10 mouse cellular contexts compared by ENCODE assay signal in the genomic region with DNA sequence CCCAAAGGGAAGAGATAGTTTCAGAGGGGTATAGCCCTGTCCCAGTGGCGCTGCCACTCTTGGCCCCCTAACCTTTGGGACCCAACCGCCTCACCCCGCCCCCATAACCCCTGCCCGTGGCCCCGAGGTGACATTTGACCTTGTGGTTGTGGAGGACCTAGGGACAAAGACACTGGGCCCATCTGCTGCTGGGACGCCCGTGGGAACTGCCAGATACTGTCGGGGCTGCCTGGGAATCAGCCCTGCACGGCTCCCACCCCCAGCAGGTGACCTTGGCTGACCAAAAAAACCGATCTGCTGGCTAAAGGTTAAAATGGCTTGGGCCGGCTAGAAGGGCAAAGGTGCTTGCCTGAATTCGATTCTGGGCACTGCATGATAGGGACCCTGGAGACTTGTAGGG. TPM values are rescaled to one million over a fixed set of nuclear protein-coding genes. Genes with fewer than 3 reads are reported as not detected.
DNase-seq lines count a peak whose midpoint lies in the region; ATAC-seq lines count a peak whose summit lies in the region.
"Had no signal": no experiment of that assay in that cellular context is flagged by ENCODE, and none has a peak within 500 bp of the region (broad histone marks: within the 10 kb centered on the region; RNA-seq: fewer than 3 reads in every experiment).

No protein-coding gene starts in this region.

- peak overlapping the region; percentile 33 for H3K9ac ChIP-seq in heart, embryonic 13.5 days
- H3K9ac ChIP-seq in kidney, embryonic 16.5 days (replicated peaks; ENCODE audit: low read length): peak overlapping the region; percentile 94

- H3K4me3 ChIP-seq in heart, embryonic 13.5 days: no peak overlapping the region
- H3K4me3 ChIP-seq in kidney, embryonic 16.5 days (ENCODE audit: low read length): no peak overlapping the region

- no peaks in the 10 kb centered on the region for H3K9me3 ChIP-seq in heart, embryonic 13.5 days
- no peaks in the 10 kb centered on the region for H3K9me3 ChIP-seq in kidney, embryonic 16.5 days (ENCODE audit: low read length)
- H3K9me3 ChIP-seq: G1E had no signal

- no peak for ATAC-seq in heart, embryonic 13.5 days (ENCODE audit: extremely low read depth, insufficient number of reproducible peaks, low FRiP score, low TSS enrichment)
- ATAC-seq in kidney, embryonic 16.5 days (ENCODE audit: low FRiP score, low TSS enrichment): no peak
- ATAC-seq in granulocyte monocyte progenitor cell, adult 5-6 weeks (replicated peaks; ENCODE audit: poor library complexity, severe bottlenecking): no peak

- 0 out of 2 replicates have a peak, but pooled peaks cover 4% of the 10 kb centered on the region for H3K27me3 ChIP-seq in heart, embryonic 13.5 days (replicated peaks)
- no peaks in the 10 kb centered on the region for H3K27me3 ChIP-seq in kidney, embryonic 16.5 days (ENCODE audit: insufficient read depth, low read length)

- H3K36me3 ChIP-seq in heart, embryonic 13.5 days: peaks cover under 1% of the 10 kb centered on the region
- peaks cover 4% of the 10 kb centered on the region; the same call in 1 of the 2 replicates for H3K36me3 ChIP-seq in kidney, embryonic 16.5 days (ENCODE audit: insufficient read depth, low read length)

- H3K4me2 ChIP-seq in heart, embryonic 13.5 days: no peak overlapping the region
- H3K4me2 ChIP-seq in kidney, embryonic 16.5 days (replicated peaks; ENCODE audit: low read depth, low read length): 0 out of 2 replicates have a peak overlapping the region, but pooled peaks have one; percentile 12

- peaks cover 38% of the 10 kb centered on the region for H3K4me1 ChIP-seq in heart, embryonic 13.5 days
- H3K4me1 ChIP-seq in kidney, embryonic 16.5 days (ENCODE audit: insufficient read depth, low read length): peaks cover 35% of the 10 kb centered on the region

- WGBS in heart, embryonic 13.5 days: 39% methylated on average over 12 of the region's 12 CpGs
- 18% methylated on average over 12 of the region's 12 CpGs for WGBS in kidney, embryonic 16.5 days

- H3K27ac ChIP-seq in heart, embryonic 13.5 days (replicated peaks): 0 out of 2 replicates have a peak overlapping the region, but pooled peaks have one; percentile 91
- H3K27ac ChIP-seq in kidney, embryonic 16.5 days (ENCODE audit: low read length): peak overlapping the region; percentile 99

- no peak for DNase-seq in heart, adult 8-10 months (ENCODE audit: low spot score)
- peak; percentile 41 for DNase-seq in embryo, embryonic 11 days
- peak; percentile 59 for DNase-seq in neural tube, embryonic 10.5 days (ENCODE audit: extremely low spot score, low spot score)
- no peak for DNase-seq in right cerebral cortex, postnatal 36 days (ENCODE audit: low spot score in 2 of 2)
- no peak for DNase-seq in spleen, postnatal 14 days (ENCODE audit: low spot score in 2 of 2)
- DNase-seq: cerebellum, adult 11 months had no signal

RNA-seq across cellular contexts. Expression of gene Nr2f6, which starts 1.6 kb away (rescaled TPM):
- polyA plus RNA-seq in heart, embryonic 13.5 days (2015; fragmentation: Nextera tagmentation; extraction: Ambion mirVana): 36.6 and 40.9 TPM in 2 replicates
- 10 to 100 TPM; 44.3 to 52.2 (median 46.2) TPM for total RNA-seq in heart, adult 8-10 months (2022)
- 65.4 and 82.9 TPM in 2 replicates for polyA plus RNA-seq in kidney, embryonic 16.5 days (2015; fragmentation: Nextera tagmentation; extraction: Ambion mirVana)
- 1.3 and 7.5 TPM in 2 replicates for total RNA-seq in granulocyte monocyte progenitor cell, adult 5-6 weeks (2014; fragmentation: Nextera tagmentation)
- total RNA-seq in granulocyte monocyte progenitor cell, adult 5-6 weeks (2017): 3.3 and 4.1 TPM in 2 replicates

RNA-seq across cellular contexts. Expression of gene Ushbp1, which starts 12.2 kb away (rescaled TPM):
- polyA plus RNA-seq in heart, embryonic 13.5 days (2015; fragmentation: Nextera tagmentation; extraction: Ambion mirVana): 9.2 and 10.2 TPM in 2 replicates
- 10 to 100 TPM; 20.8 to 33.7 (median 22.0) TPM for total RNA-seq in heart, adult 8-10 months (2022)
- polyA plus RNA-seq in kidney, embryonic 16.5 days (2015; fragmentation: Nextera tagmentation; extraction: Ambion mirVana): 29.8 and 31.2 TPM in 2 replicates
- total RNA-seq in granulocyte monocyte progenitor cell, adult 5-6 weeks (2014; fragmentation: Nextera tagmentation): not detected in 2 replicates
- not detected in 2 replicates for total RNA-seq in granulocyte monocyte progenitor cell, adult 5-6 weeks (2017)

RNA-seq across cellular contexts. Expression of gene Ocel1, which starts 12.3 kb away (rescaled TPM):
- polyA plus RNA-seq in heart, embryonic 13.5 days (2015; fragmentation: Nextera tagmentation; extraction: Ambion mirVana): 4.3 and 4.4 TPM in 2 replicates
- total RNA-seq in heart, adult 8-10 months (2022): 10 to 100 TPM; 11.2 to 15.0 (median 13.9) TPM
- polyA plus RNA-seq in kidney, embryonic 16.5 days (2015; fragmentation: Nextera tagmentation; extraction: Ambion mirVana): 6.1 TPM in 2 replicates
- 8.8 and 12.4 TPM in 2 replicates for total RNA-seq in granulocyte monocyte progenitor cell, adult 5-6 weeks (2014; fragmentation: Nextera tagmentation)
- 8.9 TPM in 2 replicates for total RNA-seq in granulocyte monocyte progenitor cell, adult 5-6 weeks (2017)

RNA-seq across cellular contexts. Expression of gene Babam1, which starts 13.3 kb away (rescaled TPM):
- 89.7 and 91.8 TPM in 2 replicates for polyA plus RNA-seq in heart, embryonic 13.5 days (2015; fragmentation: Nextera tagmentation; extraction: Ambion mirVana)
- 10 to 100 TPM; 70.0 to 72.7 (median 71.3) TPM for total RNA-seq in heart, adult 8-10 months (2022)
- 116 and 120 TPM in 2 replicates for polyA plus RNA-seq in kidney, embryonic 16.5 days (2015; fragmentation: Nextera tagmentation; extraction: Ambion mirVana)
- total RNA-seq in granulocyte monocyte progenitor cell, adult 5-6 weeks (2014; fragmentation: Nextera tagmentation): 70.0 and 84.9 TPM in 2 replicates
- 98.5 and 101 TPM in 2 replicates for total RNA-seq in granulocyte monocyte progenitor cell, adult 5-6 weeks (2017)

RNA-seq across cellular contexts. Expression of gene Use1, which starts 16.7 kb away (rescaled TPM):
- 69.1 and 78.1 TPM in 2 replicates for polyA plus RNA-seq in heart, embryonic 13.5 days (2015; fragmentation: Nextera tagmentation; extraction: Ambion mirVana)
- total RNA-seq in heart, adult 8-10 months (2022): 100 to 1,000 TPM; 176 to 184 (median 181) TPM
- 109 and 111 TPM in 2 replicates for polyA plus RNA-seq in kidney, embryonic 16.5 days (2015; fragmentation: Nextera tagmentation; extraction: Ambion mirVana)
- 108 and 154 TPM in 2 replicates for total RNA-seq in granulocyte monocyte progenitor cell, adult 5-6 weeks (2014; fragmentation: Nextera tagmentation)
- total RNA-seq in granulocyte monocyte progenitor cell, adult 5-6 weeks (2017): 140 and 156 TPM in 2 replicates

Comparison
In these comparisons a context has a peak if more than half of its experiments do, and no peak if none do; other contexts are left out.
1. DNase-seq: peak in embryo, embryonic 11 days (single experiment) and neural tube, embryonic 10.5 days (single experiment); none in heart, adult 8-10 months (single experiment), right cerebral cortex, postnatal 36 days (0 of 2) and spleen, postnatal 14 days (0 of 2).
2. RNA of gene Nr2f6, which starts 1.6 kb away (total RNA-seq): 44.3 to 52.2 TPM in heart, adult 8-10 months; 1.3 to 7.5 TPM in granulocyte monocyte progenitor cell, adult 5-6 weeks; every median in the first group is over 4 times any median in the second.
3. RNA of gene Ushbp1, which starts 12.2 kb away (total RNA-seq): 20.8 to 33.7 TPM in heart, adult 8-10 months; not detected in granulocyte monocyte progenitor cell, adult 5-6 weeks; every median in the first group is over 10 times any median in the second.